Mouse (Mus musculus) intestine, postnatal 0 days (tissue): ENCODE data around the gene Ins2. TPM values are rescaled to one million over a fixed set of nuclear protein-coding genes. Genes with fewer than 3 reads are reported as not detected.
A peak's percentile ranks its signal among the peaks of the same experiment; 100 is the strongest.

Source experiments
- ATAC-seq: fragments of 200-750 bp; cut with Nextera tagmentation; 2 replicates; pipeline ENCODE4 v1.8.0; 2017; ENCODE audit warnings: mild to moderate bottlenecking, moderate TSS enrichment, moderate library complexity
- H3K27ac ChIP-seq: fragments of 300-500 bp; sonication (generic); 2 replicates; pipeline ENCODE4 v1.5.1; 2014; ENCODE audit warnings: mild to moderate bottlenecking, low read depth, low read length, moderate library complexity
- H3K27me3 ChIP-seq: fragments of 300-500 bp; sonication (generic); replicated peaks from 2 replicates; pipeline ENCODE4 v1.6.1; 2014; ENCODE audit warnings: low read length, mixed read lengths; ENCODE audit not compliant: control insufficient read depth, insufficient read depth
- H3K36me3 ChIP-seq: fragments of 300-500 bp; sonication (generic); 2 replicates; pipeline ENCODE4 v1.6.1; 2014; ENCODE audit warnings: mild to moderate bottlenecking, moderate library complexity; ENCODE audit not compliant: control insufficient read depth, insufficient read depth
- H3K4me1 ChIP-seq: fragments of 300-500 bp; sonication (generic); replicated peaks from 2 replicates; pipeline ENCODE4 v1.6.1; 2014; ENCODE audit warnings: antibody characterized with exemption, low read length, mixed read lengths; ENCODE audit not compliant: control insufficient read depth, insufficient read depth
- H3K4me2 ChIP-seq: fragments of 300-500 bp; sonication (generic); replicated peaks from 2 replicates; pipeline ENCODE4 v1.6.1; 2014; ENCODE audit warnings: low read depth, mild to moderate bottlenecking, moderate library complexity
- H3K4me3 ChIP-seq: fragments of 300-500 bp; sonication (generic); 2 replicates; pipeline ENCODE4 v1.5.1; 2014; ENCODE audit warnings: low read depth, low read length
- H3K9ac ChIP-seq: fragments of 300-500 bp; sonication (generic); 2 replicates; pipeline ENCODE4 v1.6.1; 2014; ENCODE audit warnings: mild to moderate bottlenecking, low read depth, low read length
- H3K9me3 ChIP-seq: fragments of 300-500 bp; sonication (generic); 2 replicates; pipeline ENCODE4 v1.6.1; 2016; ENCODE audit warnings: mixed run types; ENCODE audit not compliant: control insufficient read depth
- CTCF ChIP-seq: sonication (generic); IDR thresholded peaks from 2 replicates; pipeline ENCODE4 v1.5.1; 2016; ENCODE audit warnings: low read depth, mild to moderate bottlenecking, control low read depth, antibody characterized with exemption, moderate library complexity
- WGBS: fragments of 180-500 bp; shearing (Covaris S2); extraction: QIAGEN DNeasy Blood & Tissue Kit; methylation state at CpG from one replicate; pipeline ENCODE4 v1.1.7; 2014; 5-methylcytosine and 5-hydroxymethylcytosine counted together
- microRNA counts: library from miRNA; unstranded; fragments of <30 nt; microRNA quantifications from one replicate; lab custom pipeline; 2016
- microRNA-seq: library from miRNA; unstranded; fragments of <30 nt; microRNA quantifications from one replicate; pipeline ENCODE4, GENCODE M21; 2016
- polyA plus RNA-seq: library from polyadenylated mRNA; unstranded; fragments of >200 nt; fragmentation: Nextera tagmentation; extraction: Ambion mirVana; gene quantifications from 2 replicates; pipeline ENCODE4 v1.2.1, GENCODE M21; 2015

The Ins2 gene
- polyA plus RNA-seq, 1 experiment from 2014 or later = 38.6 TPM

GRCm38 (mm10) chr7:142645045-142645444, 98.1 kb downstream of the Ins2 start:
- H3K4me1 ChIP-seq = no peaks in the 10 kb centered on the region
- no peak for ATAC-seq
- H3K4me2 ChIP-seq = no peak overlapping the region
- H3K4me3 ChIP-seq = no peak overlapping the region
- no peak overlapping the region for H3K9ac ChIP-seq
- H3K27ac ChIP-seq = no peak overlapping the region
- no peak for TF ChIP-seq CTCF
- H3K27me3 ChIP-seq = no peaks in the 10 kb centered on the region
- 27% methylated on average over 5 of the region's 5 CpGs for WGBS
- H3K9me3 ChIP-seq = no peaks in the 10 kb centered on the region
- no peaks in the 10 kb centered on the region for H3K36me3 ChIP-seq

DNA sequence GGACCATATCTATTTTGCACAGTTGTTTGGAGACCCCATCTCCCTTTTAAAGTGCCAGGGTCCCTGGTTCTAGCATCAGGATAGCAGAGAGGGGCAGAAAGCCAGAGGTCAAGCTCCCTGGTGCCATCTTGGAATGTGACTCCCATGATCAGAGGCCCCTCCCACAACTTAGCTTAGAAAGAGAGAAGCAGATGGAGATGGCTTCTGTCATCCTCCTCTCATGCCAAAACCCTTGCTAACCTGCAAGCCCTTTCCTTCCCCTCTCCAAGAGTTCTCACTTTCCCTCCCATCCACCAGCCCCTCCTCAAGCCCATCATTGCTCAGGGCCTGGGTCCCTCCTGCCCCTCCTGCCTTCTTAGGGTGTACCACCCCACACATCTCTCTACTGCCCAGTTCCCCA, 107.0 kb downstream of the Ins2 start:
- no peaks in the 10 kb centered on the region for H3K36me3 ChIP-seq
- H3K4me1 ChIP-seq = no peaks in the 10 kb centered on the region
- H3K9me3 ChIP-seq = no peaks in the 10 kb centered on the region
- H3K9ac ChIP-seq = no peak overlapping the region
- no peak overlapping the region for H3K27ac ChIP-seq
- no peaks in the 10 kb centered on the region for H3K27me3 ChIP-seq
- no peak overlapping the region for H3K4me2 ChIP-seq
- ATAC-seq = no peak
- no peak for TF ChIP-seq CTCF
- no peak overlapping the region for H3K4me3 ChIP-seq

- H3K4me3 ChIP-seq = no peak overlapping the region
- no peak overlapping the region for H3K9ac ChIP-seq
- TF ChIP-seq CTCF = no peak
- no peak overlapping the region for H3K4me2 ChIP-seq
- no peaks in the 10 kb centered on the region for H3K9me3 ChIP-seq
- no peaks in the 10 kb centered on the region for H3K36me3 ChIP-seq
- 78% methylated on average over 10 of the region's 10 CpGs for WGBS
- H3K27me3 ChIP-seq = no peaks in the 10 kb centered on the region
- ATAC-seq = no peak
- no peak overlapping the region for H3K27ac ChIP-seq
- H3K4me1 ChIP-seq = no peaks in the 10 kb centered on the region
These were observed 112.5 kb downstream of the Ins2 start for GRCm38 (mm10) chr7:142630691-142631090.

GRCm38 (mm10) chr7:142629806-142630205, 113.4 kb downstream of the Ins2 start:
- no peak for TF ChIP-seq CTCF
- Histone ChIP-seq H3K9me3 (no peaks in the 10 kb centered on the region), H3K4me3 (no peak overlapping the region), H3K27me3 (no peaks in the 10 kb centered on the region), H3K9ac (no peak overlapping the region), H3K4me2 (no peak overlapping the region), H3K4me1 (no peaks in the 10 kb centered on the region), H3K27ac (no peak overlapping the region), H3K36me3 (no peaks in the 10 kb centered on the region)
- ATAC-seq = no peak
- WGBS = 80% methylated on average over 6 of the region's 6 CpGs

MicroRNAs within 50 kb of the gene (microRNA counts, 519-probe panel; counts per million panel counts)
- microRNA mmu-miR-483 (lab: Ali Mortazavi, UCI) = 1,200 counts per million, percentile 5 among the panel's probes with 10 or more counts

Small RNA genes within 50 kb of the gene (microRNA-seq; reads per million reads assigned to microRNA genes)
- 890 reads per million, percentile 74 among the genes with 10 or more reads in this experiment for gene Mir483

Other genes with a start within 250 kb of the Ins2 start
- gene Tnnt3, start 244.5 kb downstream of the Ins2 start, polyA plus RNA-seq = 3.0 TPM in 2 replicates
- gene Mrpl23, start 210.7 kb downstream of the Ins2 start, polyA plus RNA-seq = 26.7 and 33.0 TPM in 2 replicates
- 483 and 499 TPM in 2 replicates for gene Igf2, start 76.6 kb downstream of the Ins2 start, polyA plus RNA-seq
- not detected in 2 replicates for gene Gm49394, start 73.4 kb downstream of the Ins2 start, polyA plus RNA-seq
- 0.55 and 0.78 TPM in 2 replicates for gene Th, start 187.7 kb upstream of the Ins2 start, polyA plus RNA-seq
- gene Ascl2, start 225.9 kb upstream of the Ins2 start, polyA plus RNA-seq = 5.4 and 6.8 TPM in 2 replicates